Mouse (Mus musculus): ENCODE data around the gene 2310034G01Rik.

DNA sequence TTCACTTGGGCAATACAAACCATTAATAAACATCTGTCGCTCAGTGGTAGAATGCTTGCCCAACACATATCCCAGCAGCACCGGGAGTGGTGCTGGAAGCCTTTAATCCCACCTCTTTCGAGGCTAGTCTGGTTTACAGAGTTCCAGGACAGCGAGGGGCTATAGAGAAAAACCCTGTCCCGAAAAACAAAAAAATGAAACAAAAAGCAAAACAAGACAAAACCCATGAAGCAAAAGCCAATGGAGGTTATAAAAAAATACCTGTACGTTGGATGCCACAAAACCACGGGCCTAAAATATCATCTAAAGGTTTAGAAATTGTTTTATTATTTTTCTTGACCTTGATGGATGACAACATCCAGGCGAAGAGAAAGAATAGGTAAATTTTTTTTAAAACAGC, 46.0 kb upstream of the 2310034G01Rik start:
- TF ChIP-seq RAD21 (IDR thresholded peaks at IDR 0.05; ENCODE audit: low read depth, low read length) (no peak), TAL1 (IDR thresholded peaks at IDR 0.05; ENCODE audit: low read length) (no peak), ZC3H11A (IDR thresholded peaks at IDR 0.05; ENCODE audit: low read depth, low read length) (no peak), EP300 (IDR thresholded peaks at IDR 0.05; ENCODE audit: low read depth in 1 of 2, low read length in 2 of 2) (no peak), CTCF (IDR thresholded peaks at IDR 0.05 in 2 of 3, conservative IDR thresholded peaks at IDR 0.05 in 1 of 3; ENCODE audit: control insufficient read depth in 1 of 3, insufficient read depth in 1 of 3, low read depth in 2 of 3, low read length in 3 of 3, poor library complexity in 1 of 3, severe bottlenecking in 1 of 3) (no peak), TBP (IDR thresholded peaks at IDR 0.05; ENCODE audit: low read depth, low read length) (no peak), POLR2A (IDR thresholded peaks at IDR 0.05; ENCODE audit: control insufficient read depth in 1 of 2, insufficient read depth in 1 of 2, low read depth in 1 of 2, low read length in 2 of 2, poor library complexity in 1 of 2) (no peak), USF1 (IDR thresholded peaks at IDR 0.05; ENCODE audit: low read depth, low read length) (no peak), GATA1 (IDR thresholded peaks at IDR 0.05; ENCODE audit: low read depth, low read length) (no peak)

All from MEL (cell line).